Mouse (Mus musculus) intestine, embryonic 15.5 days (tissue): Measurements from ENCODE around the gene Gab2. TPM values are rescaled to one million over a fixed set of nuclear protein-coding genes. Genes with fewer than 3 reads are reported as not detected.

Experiments
- ATAC-seq: fragments of 200-750 bp; cut with Nextera tagmentation; 2 replicates; pipeline ENCODE4 v1.8.0; 2017; ENCODE audit warnings: moderate TSS enrichment, moderate library complexity
- H3K27ac ChIP-seq: fragments of 300-500 bp; sonication (generic); 2 replicates; pipeline ENCODE4 v1.5.1; 2015; ENCODE audit warnings: mild to moderate bottlenecking, inconsistent platforms
- H3K27me3 ChIP-seq: fragments of 300-500 bp; sonication (generic); replicated peaks from 2 replicates; pipeline ENCODE4 v1.6.1; 2015; ENCODE audit warnings: inconsistent platforms
- H3K36me3 ChIP-seq: fragments of 300-500 bp; sonication (generic); 2 replicates; pipeline ENCODE4 v1.6.1; 2015; ENCODE audit warnings: inconsistent platforms
- H3K4me1 ChIP-seq: fragments of 300-500 bp; sonication (generic); replicated peaks from 2 replicates; pipeline ENCODE4 v1.6.1; 2015; ENCODE audit warnings: inconsistent platforms
- H3K4me2 ChIP-seq: fragments of 300-500 bp; sonication (generic); replicated peaks from 2 replicates; pipeline ENCODE4 v1.6.1; 2015; ENCODE audit warnings: mild to moderate bottlenecking, inconsistent platforms
- H3K4me3 ChIP-seq: fragments of 300-500 bp; sonication (generic); replicated peaks from 2 replicates; pipeline ENCODE4 v1.5.1; 2015; ENCODE audit warnings: inconsistent platforms
- H3K9ac ChIP-seq: fragments of 300-500 bp; sonication (generic); 2 replicates; pipeline ENCODE4 v1.6.1; 2015; ENCODE audit warnings: inconsistent platforms
- H3K9me3 ChIP-seq: fragments of 300-500 bp; sonication (generic); 2 replicates; pipeline ENCODE4 v1.6.1; 2016; ENCODE audit warnings: inconsistent platforms
- WGBS: fragments of 180-500 bp; shearing (Covaris S2); methylation state at CpG from one replicate; pipeline ENCODE4 v1.1.7; 2015; 5-methylcytosine and 5-hydroxymethylcytosine counted together
- polyA plus RNA-seq: library from polyadenylated mRNA; unstranded; fragments of >200 nt; fragmentation: Nextera tagmentation; extraction: Ambion mirVana; gene quantifications from 2 replicates; pipeline ENCODE4 v1.2.1, GENCODE M21; 2015

The Gab2 gene
- polyA plus RNA-seq, 1 experiment from 2014 or later, result 7.7 TPM

DNA sequence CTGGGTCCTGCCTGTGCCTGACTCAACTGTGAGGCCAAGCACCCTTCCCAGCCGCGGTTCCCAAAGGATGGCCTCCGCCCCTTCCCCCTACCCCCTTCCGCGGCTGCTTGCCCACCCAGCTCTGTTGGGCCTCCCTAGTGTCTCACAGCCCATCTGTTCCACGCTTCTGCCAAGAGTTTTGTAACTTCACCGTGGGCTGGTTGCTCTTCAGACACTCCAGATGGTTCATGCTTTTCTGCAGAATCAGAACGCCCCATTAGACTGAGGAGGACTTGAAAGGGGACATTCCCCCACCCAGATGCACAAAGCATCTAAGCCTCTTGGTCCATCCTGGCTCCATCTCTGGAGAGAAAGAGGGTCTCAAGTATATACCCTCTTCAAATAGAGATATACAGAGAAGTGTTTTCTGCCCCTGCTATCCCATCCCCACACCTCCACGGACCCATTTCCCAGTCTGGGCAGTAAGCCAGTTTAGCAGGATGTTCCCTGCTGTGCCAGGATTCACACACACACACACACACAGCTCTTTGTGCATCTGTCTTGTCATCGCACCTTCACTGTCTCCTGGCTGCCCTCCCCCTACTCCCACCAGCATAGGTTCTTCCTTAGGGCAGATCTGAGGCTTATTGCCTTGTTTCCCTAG is 264.0 kb downstream of the Gab2 start:
- WGBS, result 55% methylated on average over 10 of the region's 10 CpGs
- 0 out of 2 replicates have a peak overlapping the region, but pooled peaks have one; percentile 22 for H3K27ac ChIP-seq
- H3K9me3 ChIP-seq, result no peaks in the 10 kb centered on the region
- no peak overlapping the region for H3K4me3 ChIP-seq
- peaks cover 19% of the 10 kb centered on the region for H3K4me1 ChIP-seq
- H3K27me3 ChIP-seq, result no peaks in the 10 kb centered on the region
- H3K9ac ChIP-seq, result no peak overlapping the region
- no peaks in the 10 kb centered on the region for H3K36me3 ChIP-seq
- ATAC-seq, result no peak
- H3K4me2 ChIP-seq, result no peak overlapping the region

DNA sequence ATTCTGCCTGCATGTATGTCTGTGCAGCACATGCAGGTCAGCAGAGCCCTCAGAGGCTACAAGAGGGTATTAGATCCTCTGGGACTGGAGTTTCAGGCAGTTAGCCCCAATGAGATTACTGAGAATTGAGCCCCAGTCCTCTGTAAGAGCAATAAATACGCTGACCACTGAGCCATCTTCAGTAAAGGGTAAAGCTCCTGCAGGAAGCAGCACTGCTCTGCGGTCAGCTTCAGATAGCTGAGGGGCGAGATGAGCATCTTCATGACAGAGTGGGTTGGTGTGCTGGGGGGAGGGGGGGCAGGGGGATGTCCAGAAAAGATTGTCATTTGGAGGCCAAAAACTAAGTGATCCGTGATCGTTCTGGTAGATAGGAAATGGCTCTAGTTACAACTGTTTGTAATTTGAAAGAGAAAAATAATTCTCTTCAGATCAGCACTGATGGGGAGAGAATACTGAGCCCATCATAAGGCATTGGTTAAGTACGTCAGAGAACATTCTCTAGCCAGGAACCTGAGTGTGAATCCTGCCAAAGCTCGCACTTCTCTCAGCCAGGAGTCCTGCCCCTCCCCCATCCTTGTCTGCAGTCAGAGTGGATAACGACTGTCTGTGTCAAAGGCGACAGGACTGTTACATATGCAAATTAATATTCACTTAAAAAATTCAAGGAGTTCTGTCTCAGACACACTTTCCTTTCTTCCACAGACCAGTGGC is 264.9 kb downstream of the Gab2 start:
- no peaks in the 10 kb centered on the region for H3K27me3 ChIP-seq
- WGBS, result 80% methylated on average over 9 of the region's 9 CpGs
- no peaks in the 10 kb centered on the region for H3K36me3 ChIP-seq
- ATAC-seq, result no peak
- H3K4me2 ChIP-seq, result no peak overlapping the region
- no peak overlapping the region for H3K27ac ChIP-seq
- no peaks in the 10 kb centered on the region for H3K9me3 ChIP-seq
- no peak overlapping the region for H3K4me3 ChIP-seq
- peaks cover 17% of the 10 kb centered on the region for H3K4me1 ChIP-seq
- no peak overlapping the region for H3K9ac ChIP-seq

DNA sequence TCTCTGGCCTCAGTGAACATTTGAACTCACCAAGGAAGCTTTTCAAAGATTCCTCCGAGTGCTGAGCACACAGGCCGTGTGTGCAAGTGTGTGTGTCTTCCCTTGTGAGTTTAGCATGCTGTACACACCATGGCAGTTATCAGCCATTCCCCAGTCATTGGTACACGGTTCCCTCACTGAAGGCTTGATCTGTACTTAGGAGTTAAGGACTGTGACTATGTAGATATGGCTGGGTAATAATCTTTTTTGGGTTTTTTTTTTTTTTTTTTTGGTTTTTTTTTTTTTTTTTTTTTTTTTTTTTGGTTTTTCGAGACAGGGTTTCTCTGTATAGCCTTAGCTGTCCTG is 265.4 kb downstream of the Gab2 start:
- Histone ChIP-seq H3K9ac (no peak overlapping the region), H3K27me3 (no peaks in the 10 kb centered on the region), H3K4me2 (no peak overlapping the region), H3K9me3 (no peaks in the 10 kb centered on the region), H3K4me1 (peaks cover 17% of the 10 kb centered on the region), H3K27ac (no peak overlapping the region), H3K36me3 (no peaks in the 10 kb centered on the region), H3K4me3 (no peak overlapping the region)
- WGBS, result 81% methylated on average over 4 of the region's 4 CpGs
- no peak for ATAC-seq

DNA sequence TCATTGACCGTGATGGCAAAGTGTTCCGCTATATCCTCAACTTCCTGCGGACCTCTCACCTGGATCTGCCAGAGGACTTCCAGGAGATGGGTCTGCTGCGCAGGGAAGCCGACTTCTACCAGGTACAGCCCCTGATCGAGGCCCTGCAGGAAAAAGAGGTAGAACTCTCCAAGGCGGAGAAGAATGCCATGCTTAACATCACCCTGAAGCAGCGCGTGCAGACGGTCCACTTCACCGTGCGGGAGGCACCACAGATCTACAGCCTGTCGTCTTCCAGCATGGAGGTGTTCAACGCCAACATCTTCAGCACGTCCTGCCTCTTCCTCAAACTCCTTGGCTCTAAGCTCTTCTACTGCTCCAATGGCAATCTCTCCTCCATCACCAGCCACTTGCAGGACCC is 266.1 kb downstream of the Gab2 start:
- H3K9ac ChIP-seq, result no peak overlapping the region
- no peak overlapping the region for H3K27ac ChIP-seq
- peaks cover 17% of the 10 kb centered on the region for H3K4me1 ChIP-seq
- H3K9me3 ChIP-seq, result no peaks in the 10 kb centered on the region
- H3K4me2 ChIP-seq, result no peak overlapping the region
- no peak for ATAC-seq
- no peak overlapping the region for H3K4me3 ChIP-seq
- no peaks in the 10 kb centered on the region for H3K27me3 ChIP-seq
- no peaks in the 10 kb centered on the region for H3K36me3 ChIP-seq
- WGBS, result 94% methylated on average over 15 of the region's 15 CpGs

DNA sequence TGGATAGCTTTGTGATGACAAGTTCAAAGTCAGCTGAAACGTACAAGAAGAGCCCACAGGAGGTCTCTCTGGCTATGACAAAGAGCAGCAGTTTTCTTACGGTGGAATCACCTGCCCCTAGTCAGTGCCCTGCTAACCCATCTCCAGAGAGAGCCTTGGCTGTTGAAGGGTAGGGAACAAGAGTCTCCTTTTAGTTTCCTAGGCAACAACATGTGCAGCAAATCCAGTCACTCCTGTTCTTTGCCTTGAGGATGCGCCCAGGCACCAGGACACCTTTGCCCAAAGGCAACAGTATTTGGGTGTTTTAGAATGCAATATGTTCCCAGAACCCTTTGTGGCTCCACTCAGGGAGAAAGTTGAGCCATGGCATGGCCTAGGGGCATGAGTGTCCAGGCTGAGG is 266.9 kb downstream of the Gab2 start:
- Histone ChIP-seq H3K27ac (no peak overlapping the region), H3K9me3 (no peaks in the 10 kb centered on the region), H3K4me1 (peaks cover 13% of the 10 kb centered on the region), H3K4me2 (no peak overlapping the region), H3K27me3 (no peaks in the 10 kb centered on the region), H3K9ac (no peak overlapping the region), H3K4me3 (no peak overlapping the region), H3K36me3 (no peaks in the 10 kb centered on the region)
- WGBS, result 89% methylated on average over 3 of the region's 3 CpGs
- ATAC-seq, result no peak

DNA sequence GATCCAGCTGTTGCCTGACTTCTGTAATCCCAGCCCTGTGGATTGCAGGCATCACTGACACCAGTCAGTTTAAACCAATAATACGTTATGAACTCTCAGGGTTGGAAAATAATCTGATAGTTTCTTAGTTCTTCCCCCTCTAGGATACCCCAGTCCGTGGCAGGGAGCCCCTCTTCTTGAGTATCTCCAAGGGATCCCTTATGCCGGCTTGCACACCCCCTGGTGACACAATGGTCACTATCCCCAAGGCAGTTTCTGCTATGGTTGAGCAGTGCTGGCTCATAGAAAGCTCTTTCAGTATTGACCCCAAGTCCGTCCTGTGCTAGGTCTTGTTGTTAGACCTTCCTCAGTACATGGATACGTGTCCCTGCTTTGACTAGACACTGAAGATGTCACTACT is 267.4 kb downstream of the Gab2 start:
- H3K4me1 ChIP-seq, result peaks cover 11% of the 10 kb centered on the region
- no peak overlapping the region for H3K9ac ChIP-seq
- no peak overlapping the region for H3K4me2 ChIP-seq
- H3K27ac ChIP-seq, result no peak overlapping the region
- H3K36me3 ChIP-seq, result no peaks in the 10 kb centered on the region
- no peaks in the 10 kb centered on the region for H3K27me3 ChIP-seq
- no peak for ATAC-seq
- 84% methylated on average over 5 of the region's 5 CpGs for WGBS
- H3K9me3 ChIP-seq, result no peaks in the 10 kb centered on the region
- H3K4me3 ChIP-seq, result no peak overlapping the region

DNA sequence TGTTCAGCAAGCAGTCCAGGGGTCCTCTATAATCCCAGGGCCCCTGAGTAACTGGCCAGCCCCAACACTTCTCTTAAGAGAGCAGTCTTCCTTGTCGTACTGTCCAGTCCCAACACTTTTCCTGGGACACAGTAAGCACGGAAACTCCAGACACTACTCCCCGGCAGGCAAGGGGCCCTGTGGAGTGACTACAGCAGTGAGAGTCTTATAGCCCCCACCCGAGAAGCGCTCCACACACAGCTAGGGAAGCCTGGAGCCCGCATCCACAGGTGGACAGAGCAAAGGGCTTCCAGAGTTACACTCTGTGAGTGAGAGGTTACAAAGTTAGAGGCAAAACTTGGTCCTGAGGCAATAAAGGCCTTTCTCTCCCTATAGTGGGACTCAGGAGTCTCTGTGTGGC is 268.1 kb downstream of the Gab2 start:
- Histone ChIP-seq H3K27ac (no peak overlapping the region), H3K4me1 (peaks cover 11% of the 10 kb centered on the region), H3K27me3 (no peaks in the 10 kb centered on the region), H3K9ac (no peak overlapping the region), H3K4me3 (no peak overlapping the region), H3K9me3 (no peaks in the 10 kb centered on the region), H3K36me3 (no peaks in the 10 kb centered on the region), H3K4me2 (no peak overlapping the region)
- 85% methylated on average over 6 of the region's 6 CpGs for WGBS
- no peak for ATAC-seq

DNA sequence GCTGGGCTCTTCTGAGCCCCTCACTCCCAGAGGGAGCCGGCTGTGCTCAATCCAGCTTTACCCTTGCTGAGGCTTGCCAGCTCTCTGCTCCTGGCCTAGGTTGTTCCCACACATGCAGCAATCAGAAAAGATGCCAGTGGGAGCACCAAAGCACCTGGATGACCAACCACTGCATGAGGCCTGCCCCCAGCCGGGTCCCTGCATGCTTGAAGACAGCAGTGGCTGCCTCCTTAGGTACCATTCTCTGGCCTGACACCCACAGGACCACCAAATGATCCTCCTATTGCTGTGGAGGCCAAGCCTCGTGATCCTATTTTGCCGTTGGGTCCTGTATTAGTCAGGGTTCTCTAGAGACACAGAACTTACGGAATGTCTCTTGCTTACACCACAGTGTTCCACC is 269.5 kb downstream of the Gab2 start:
- Histone ChIP-seq H3K4me3 (no peak overlapping the region), H3K4me1 (0 out of 2 replicates have a peak, but pooled peaks cover 8% of the 10 kb centered on the region), H3K36me3 (no peaks in the 10 kb centered on the region), H3K9ac (no peak overlapping the region), H3K27ac (no peak overlapping the region), H3K4me2 (no peak overlapping the region), H3K9me3 (no peaks in the 10 kb centered on the region), H3K27me3 (no peaks in the 10 kb centered on the region)
- ATAC-seq, result no peak
- 91% methylated on average over 5 of the region's 5 CpGs for WGBS

DNA sequence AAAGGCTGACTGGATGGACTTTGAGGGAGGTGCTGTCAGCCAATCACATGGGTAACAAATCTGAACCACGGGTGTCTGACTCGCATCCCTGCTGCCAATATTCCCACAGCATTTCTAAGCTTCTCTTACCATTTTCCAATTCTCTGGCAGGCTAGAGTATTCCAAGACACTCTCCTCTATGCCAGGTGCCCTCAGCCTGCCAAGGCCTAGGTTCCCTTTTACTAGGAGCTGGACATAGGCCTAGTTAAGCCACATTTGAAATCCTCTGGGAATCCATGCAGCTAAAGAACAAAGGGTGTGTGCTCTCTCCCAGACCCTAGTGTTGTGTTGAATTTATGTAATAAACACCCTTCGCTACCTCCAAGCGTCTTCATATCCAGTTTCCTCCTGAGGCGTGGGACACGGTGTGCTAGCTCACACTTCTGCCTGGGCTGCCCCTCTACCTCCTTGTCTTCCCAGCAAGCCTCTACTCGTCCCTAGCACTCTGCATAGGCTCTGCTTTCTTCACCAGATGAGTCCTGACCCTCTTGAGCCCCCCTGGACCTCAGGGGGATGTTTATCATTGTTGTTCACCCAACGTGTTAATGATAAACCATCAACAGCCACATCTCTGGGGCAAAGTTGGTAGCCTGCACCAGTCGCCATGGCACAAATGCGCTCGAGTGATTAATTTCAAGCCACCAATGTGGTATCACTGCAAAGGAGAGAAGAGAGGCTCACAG is 270.6 kb downstream of the Gab2 start:
- no peak for ATAC-seq
- Histone ChIP-seq H3K36me3 (no peaks in the 10 kb centered on the region), H3K4me2 (no peak overlapping the region), H3K9ac (no peak overlapping the region), H3K9me3 (no peaks in the 10 kb centered on the region), H3K4me3 (no peak overlapping the region), H3K27ac (no peak overlapping the region), H3K4me1 (0 out of 2 replicates have a peak, but pooled peaks cover 6% of the 10 kb centered on the region), H3K27me3 (no peaks in the 10 kb centered on the region)
- WGBS, result 83% methylated on average over 11 of the region's 11 CpGs

DNA sequence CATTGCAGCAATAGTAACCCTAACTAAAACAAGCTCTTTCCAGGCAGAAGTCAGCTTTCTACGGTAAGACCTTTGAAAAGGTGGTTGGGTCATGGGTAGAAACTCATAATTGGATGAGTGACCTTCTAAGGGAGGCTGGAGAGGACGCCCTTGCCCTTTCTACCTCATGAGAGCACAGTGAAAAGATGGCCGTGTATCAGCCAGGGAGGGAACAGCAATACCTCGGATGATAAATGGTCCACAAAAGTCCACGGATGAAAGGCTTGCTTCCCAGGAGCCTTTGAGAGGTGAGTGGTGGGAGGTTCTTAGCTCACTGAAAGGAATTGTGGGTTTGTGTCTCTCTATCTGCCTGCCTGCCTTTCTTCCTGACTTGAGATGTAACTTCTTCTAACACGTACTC is 272.0 kb downstream of the Gab2 start:
- no peak overlapping the region for H3K4me3 ChIP-seq
- no peak overlapping the region for H3K27ac ChIP-seq
- 82% methylated on average over 6 of the region's 6 CpGs for WGBS
- no peak for ATAC-seq
- no peaks in the 10 kb centered on the region for H3K9me3 ChIP-seq
- H3K4me2 ChIP-seq, result no peak overlapping the region
- H3K27me3 ChIP-seq, result no peaks in the 10 kb centered on the region
- no peak overlapping the region for H3K9ac ChIP-seq
- H3K4me1 ChIP-seq, result 0 out of 2 replicates have a peak, but pooled peaks cover 6% of the 10 kb centered on the region
- H3K36me3 ChIP-seq, result no peaks in the 10 kb centered on the region

DNA sequence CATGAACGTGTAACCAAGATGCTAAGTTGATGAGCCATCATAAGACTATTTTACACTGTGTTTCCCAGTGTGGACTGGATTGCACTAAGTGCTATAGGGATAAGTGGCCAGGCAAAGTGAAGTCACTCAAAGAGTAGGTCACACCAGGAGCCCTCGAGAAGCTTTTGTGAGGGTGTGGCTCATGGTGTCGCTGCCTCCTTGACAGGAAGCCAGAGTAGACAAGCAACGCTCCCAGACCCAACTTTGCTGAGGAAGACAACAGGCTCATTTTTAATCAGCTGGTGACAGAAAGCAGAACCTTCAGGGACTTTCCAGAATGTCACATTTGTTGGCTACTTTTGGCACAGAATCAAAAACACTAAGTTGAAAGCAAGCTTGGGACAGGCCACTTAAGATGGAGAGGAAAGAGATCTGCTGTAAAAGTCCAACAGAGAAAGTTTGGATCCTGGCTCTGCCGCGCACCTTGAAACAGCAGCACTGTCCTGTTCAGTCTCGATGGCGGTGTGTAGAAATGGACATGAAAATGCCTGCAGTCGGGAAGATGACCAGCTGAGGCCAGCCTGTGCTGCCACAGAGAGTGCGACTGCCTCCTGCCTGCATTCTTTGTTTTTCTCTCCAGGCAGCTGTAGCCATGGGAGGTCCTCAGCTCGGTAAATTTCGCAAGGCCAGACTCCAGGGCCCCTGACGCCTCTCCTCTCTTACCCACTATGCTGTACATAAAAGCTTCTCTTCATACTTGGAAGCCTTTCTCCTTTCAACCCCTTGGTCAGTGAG is 273.9 kb downstream of the Gab2 start:
- H3K27ac ChIP-seq, result no peak overlapping the region
- H3K27me3 ChIP-seq, result no peaks in the 10 kb centered on the region
- no peaks in the 10 kb centered on the region for H3K36me3 ChIP-seq
- no peak overlapping the region for H3K4me2 ChIP-seq
- no peak overlapping the region for H3K9ac ChIP-seq
- H3K4me1 ChIP-seq, result 0 out of 2 replicates have a peak, but pooled peaks cover 6% of the 10 kb centered on the region
- ATAC-seq, result no peak
- no peaks in the 10 kb centered on the region for H3K9me3 ChIP-seq
- no peak overlapping the region for H3K4me3 ChIP-seq
- 42% methylated on average over 13 of the region's 13 CpGs for WGBS

DNA sequence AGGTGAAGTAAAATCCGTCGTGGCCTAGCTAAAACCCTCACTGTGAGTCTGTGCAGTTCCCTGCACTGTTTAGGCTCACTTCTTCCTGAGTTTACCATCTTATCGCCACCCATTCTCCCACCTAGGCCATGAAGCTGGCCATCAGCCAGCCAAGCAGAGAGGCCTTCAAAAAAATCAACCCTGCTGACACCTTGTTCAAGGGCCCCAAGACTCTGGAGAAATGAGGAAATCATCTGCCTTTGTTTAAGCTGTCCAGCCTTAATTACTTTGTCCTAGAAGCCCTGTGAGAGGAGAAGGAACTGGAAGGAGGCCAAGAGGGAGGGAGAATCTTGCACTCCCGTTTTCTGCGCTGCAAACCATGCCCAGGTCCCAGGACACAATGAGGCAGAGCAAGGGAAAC is 274.9 kb downstream of the Gab2 start:
- Histone ChIP-seq H3K36me3 (no peaks in the 10 kb centered on the region), H3K4me3 (no peak overlapping the region), H3K4me2 (no peak overlapping the region), H3K9ac (no peak overlapping the region), H3K4me1 (0 out of 2 replicates have a peak, but pooled peaks cover 6% of the 10 kb centered on the region), H3K27me3 (no peaks in the 10 kb centered on the region), H3K9me3 (no peaks in the 10 kb centered on the region), H3K27ac (no peak overlapping the region)
- ATAC-seq, result no peak
- 62% methylated on average over 5 of the region's 5 CpGs for WGBS
